Mouse (Mus musculus) gastrocnemius, adult 8-10 months (tissue): ENCODE measurements at regions not wholly inside any gene's neighbourhood (a gene's known extent, or its start where the extent isn't known, plus 50 kb on each side); places are given as distances from the start of the nearest gene placed in this dataset.

ENCODE experiments used
- DNase-seq, 2 experiments: peaks; one replicate each; pipeline ENCODE4 v3.0.0; 2022; ENCODE audit warnings: low spot score in 2 of 2

GRCm38 (mm10) chr7:135888598-135888997 lies 172.4 kb upstream of the Mki67 start:
- DNase-seq = no peak

GRCm38 (mm10) chr7:135889016-135889726 lies 173.0 kb upstream of the Mki67 start:
- DNase-seq = no peak

- DNase-seq = no peak
These were observed 182.7 kb upstream of the Mki67 start for GRCm38 (mm10) chr7:135898876-135899275.

GRCm38 (mm10) chr7:135899765-135900164 lies 183.6 kb upstream of the Mki67 start:
- DNase-seq = no peak

GRCm38 (mm10) chr7:135900861-135901321 lies 184.7 kb upstream of the Mki67 start:
- peak; percentile 45 to 48 for DNase-seq

GRCm38 (mm10) chr7:135902106-135903055 lies 186.2 kb upstream of the Mki67 start:
- DNase-seq = no peak

- DNase-seq = no peak
These were observed 195.2 kb upstream of the Mki67 start for GRCm38 (mm10) chr7:135911376-135911775.

GRCm38 (mm10) chr7:135913923-135914634 lies 197.9 kb upstream of the Mki67 start:
- DNase-seq = no peak

GRCm38 (mm10) chr7:135923876-135924275 lies 207.7 kb upstream of the Mki67 start:
- DNase-seq = no peak

- no peak for DNase-seq
These were observed 208.5 kb upstream of the Mki67 start for GRCm38 (mm10) chr7:135924641-135925040.

GRCm38 (mm10) chr7:135930091-135930490 lies 213.9 kb upstream of the Mki67 start:
- peak in 1 of 2 experiments; percentile 36 for DNase-seq

GRCm38 (mm10) chr7:135932595-135933175 lies 216.5 kb upstream of the Mki67 start:
- DNase-seq = peak; percentile 64 to 71

GRCm38 (mm10) chr7:135935180-135935579 lies 219.0 kb upstream of the Mki67 start:
- DNase-seq = no peak

- no peak for DNase-seq
These were observed 221.3 kb upstream of the Mki67 start for GRCm38 (mm10) chr7:135937465-135937864.

GRCm38 (mm10) chr7:135939341-135939740 lies 223.2 kb upstream of the Mki67 start:
- DNase-seq = no peak

GRCm38 (mm10) chr7:135942826-135943225 lies 226.7 kb upstream of the Mki67 start:
- no peak for DNase-seq

GRCm38 (mm10) chr7:135946071-135946646 lies 230.0 kb upstream of the Mki67 start:
- DNase-seq = no peak

- DNase-seq = peak in 1 of 2 experiments; percentile 10
These were observed 244.9 kb upstream of the Mki67 start for GRCm38 (mm10) chr7:135961026-135961425.

- no peak for DNase-seq
These were observed 249.4 kb upstream of the Mki67 start for GRCm38 (mm10) chr7:135965528-135965927.

GRCm38 (mm10) chr7:135966231-135966630 lies 250.1 kb upstream of the Mki67 start:
- DNase-seq = no peak

GRCm38 (mm10) chr7:135968638-135969037 lies 252.5 kb upstream of the Mki67 start:
- no peak for DNase-seq
